ENCODE assay signal across 10 mouse cellular contexts in genomic region chr13:49320514-49320913, GRCm38 (mm10). TPM values are rescaled to one million over a fixed set of nuclear protein-coding genes. Genes with fewer than 3 reads are reported as not detected.
DNase-seq lines count a peak whose midpoint lies in the region; ATAC-seq and TF ChIP-seq lines count a peak whose summit lies in the region.
"Had no signal": no experiment of that assay in that cellular context is flagged by ENCODE, and none has a peak within 500 bp of the region (broad histone marks: within the 10 kb centered on the region; RNA-seq: fewer than 3 reads in every experiment).

No protein-coding gene starts in this region.

- no peaks in the 10 kb centered on the region; the same call in 1 of the 2 replicates for H3K4me1 ChIP-seq in lung, postnatal 0 days (ENCODE audit: insufficient read depth, low read depth, low read length)
- peaks cover 51% of the 10 kb centered on the region for H3K4me1 ChIP-seq in forebrain, embryonic 15.5 days
- peaks cover 9% of the 10 kb centered on the region; the same call in 1 of the 2 replicates for H3K4me1 ChIP-seq in limb, embryonic 11.5 days (ENCODE audit: control insufficient read depth, insufficient read depth, low read length)
- peaks cover 30% of the 10 kb centered on the region for H3K4me1 ChIP-seq in olfactory bulb, adult 2 months (ENCODE audit: control insufficient read depth, insufficient read depth, low read length)

- TF ChIP-seq POLR2A in olfactory bulb, adult 2 months (IDR thresholded peaks at IDR 0.05; ENCODE audit: insufficient read depth, low read depth, low read length) = no peak

- 56% methylated on average over 1 of the region's 1 CpGs for WGBS in lung, postnatal 0 days
- 71% methylated on average over 1 of the region's 1 CpGs for WGBS in forebrain, embryonic 15.5 days
- 84% methylated on average over 1 of the region's 1 CpGs for WGBS in limb, embryonic 11.5 days
- 53% methylated on average over 1 of the region's 1 CpGs for WGBS in olfactory bulb, adult 2 months

- no peaks in the 10 kb centered on the region for H3K36me3 ChIP-seq in lung, postnatal 0 days (ENCODE audit: insufficient read depth, low read length)
- H3K36me3 ChIP-seq in forebrain, embryonic 15.5 days = no peaks in the 10 kb centered on the region
- no peaks in the 10 kb centered on the region for H3K36me3 ChIP-seq in limb, embryonic 11.5 days (ENCODE audit: control insufficient read depth, insufficient read depth, low read length)
- H3K36me3 ChIP-seq: G1E had no signal

- no peaks in the 10 kb centered on the region for H3K9me3 ChIP-seq in lung, postnatal 0 days (ENCODE audit: low read length)
- no peaks in the 10 kb centered on the region for H3K9me3 ChIP-seq in forebrain, embryonic 15.5 days
- no peaks in the 10 kb centered on the region for H3K9me3 ChIP-seq in limb, embryonic 11.5 days (ENCODE audit: control insufficient read depth, low read length)
- H3K9me3 ChIP-seq: G1E had no signal

- no peak overlapping the region for H3K27ac ChIP-seq in lung, postnatal 0 days (ENCODE audit: low read length)
- H3K27ac ChIP-seq in forebrain, embryonic 15.5 days (replicated peaks) = peak overlapping the region; percentile 68
- H3K27ac ChIP-seq in limb, embryonic 11.5 days (replicated peaks; ENCODE audit: low read depth, low read length) = no peak overlapping the region
- peak overlapping the region; percentile 40; the same call in 1 of the 2 replicates for H3K27ac ChIP-seq in olfactory bulb, adult 2 months (ENCODE audit: insufficient read depth, low read depth, low read length)

- no peak for ATAC-seq in lung, postnatal 0 days
- peak; percentile 39 for ATAC-seq in forebrain, embryonic 15.5 days (replicated peaks)
- ATAC-seq in limb, embryonic 11.5 days (ENCODE audit: insufficient number of reproducible peaks, low FRiP score, low TSS enrichment, low read depth) = peak; percentile 26; the same call in 1 of the 2 replicates

- TF ChIP-seq CTCF in lung, postnatal 0 days (IDR thresholded peaks at IDR 0.05) = no peak
- TF ChIP-seq CTCF in olfactory bulb, adult 2 months (IDR thresholded peaks at IDR 0.05; ENCODE audit: insufficient read depth, low read depth, low read length) = no peak

- no peak for TF ChIP-seq EP300 in lung, postnatal 0 days (IDR thresholded peaks at IDR 0.05)

- H3K4me2 ChIP-seq in lung, postnatal 0 days (replicated peaks; ENCODE audit: low read depth, low read length) = peak overlapping the region; percentile 11; the same call in 1 of the 2 replicates
- peak overlapping the region; percentile 54 for H3K4me2 ChIP-seq in forebrain, embryonic 15.5 days (replicated peaks)
- H3K4me2 ChIP-seq in limb, embryonic 11.5 days (ENCODE audit: low read depth, severe bottlenecking) = peak overlapping the region; percentile 50

- no peak overlapping the region for H3K9ac ChIP-seq in lung, postnatal 0 days (replicated peaks; ENCODE audit: low read depth)
- peak overlapping the region; percentile 43; the same call in 1 of the 2 replicates for H3K9ac ChIP-seq in forebrain, embryonic 15.5 days (replicated peaks)
- H3K9ac ChIP-seq in limb, embryonic 11.5 days (ENCODE audit: low read length) = peak overlapping the region; percentile 55; the same call in 1 of the 2 replicates

- no peak overlapping the region for H3K4me3 ChIP-seq in lung, postnatal 0 days (ENCODE audit: low read depth, low read length)
- peak overlapping the region; percentile 42 for H3K4me3 ChIP-seq in forebrain, embryonic 15.5 days
- H3K4me3 ChIP-seq in limb, embryonic 11.5 days (ENCODE audit: low read depth, low read length) = peak overlapping the region; percentile 15; the same call in 1 of the 2 replicates
- H3K4me3 ChIP-seq in olfactory bulb, adult 2 months (ENCODE audit: insufficient read depth, low read depth, low read length) = no peak overlapping the region

- H3K27me3 ChIP-seq in lung, postnatal 0 days (replicated peaks; ENCODE audit: insufficient read depth, low read length) = no peaks in the 10 kb centered on the region
- H3K27me3 ChIP-seq in forebrain, embryonic 15.5 days = no peaks in the 10 kb centered on the region
- H3K27me3 ChIP-seq in limb, embryonic 11.5 days (ENCODE audit: control insufficient read depth, insufficient read depth, low read length) = no peaks in the 10 kb centered on the region

- DNase-seq in lung, postnatal 0 days (ENCODE audit: low spot score) = no peak
- DNase-seq in lung, postnatal 14 days = no peak
- DNase-seq in limb, embryonic 11.5 days (ENCODE audit: low spot score) = no peak
- DNase-seq in cerebellum, postnatal 10 days = no peak
- DNase-seq in urinary bladder, postnatal 4 days (ENCODE audit: low spot score in 2 of 2) = no peak
- DNase-seq: kidney, adult 9 months; liver had no signal

RNA-seq across cellular contexts. Expression of gene Fgd3, which starts 0.4 kb away (rescaled TPM):
- 0.37 and 0.56 TPM in 2 replicates for polyA plus RNA-seq in lung, postnatal 0 days (2015; fragmentation: Nextera tagmentation; extraction: Ambion mirVana)
- polyA plus RNA-seq in forebrain, embryonic 15.5 days (2015; fragmentation: Nextera tagmentation; extraction: Ambion mirVana) = 3.4 and 3.9 TPM in 2 replicates
- 0.37 and 0.92 TPM in 2 replicates for polyA plus RNA-seq in limb, embryonic 11.5 days (2014; fragmentation: Nextera tagmentation; extraction: Ambion mirVana)
- not detected in 2 replicates for polyA plus RNA-seq in olfactory bulb, adult 2 months (2012; ENCODE audit: insufficient read depth, insufficient read length, low replicate concordance, missing spikeins)

RNA-seq across cellular contexts. Expression of gene Bicd2, which starts 20.9 kb away (rescaled TPM):
- 32.5 and 40.2 TPM in 2 replicates for polyA plus RNA-seq in lung, postnatal 0 days (2015; fragmentation: Nextera tagmentation; extraction: Ambion mirVana)
- polyA plus RNA-seq in forebrain, embryonic 15.5 days (2015; fragmentation: Nextera tagmentation; extraction: Ambion mirVana) = 26.4 and 27.1 TPM in 2 replicates
- 25.8 and 29.2 TPM in 2 replicates for polyA plus RNA-seq in limb, embryonic 11.5 days (2014; fragmentation: Nextera tagmentation; extraction: Ambion mirVana)
- polyA plus RNA-seq in olfactory bulb, adult 2 months (2012; ENCODE audit: insufficient read depth, insufficient read length, low replicate concordance, missing spikeins) = 48.0 TPM in 1 of 2 replicates, not detected in the other

Comparison
In these comparisons a context has a peak if more than half of its experiments do, and no peak if none do; other contexts are left out.
1. H3K27ac ChIP-seq: peak in forebrain, embryonic 15.5 days (single experiment) and olfactory bulb, adult 2 months (single experiment); none in lung, postnatal 0 days (single experiment) and limb, embryonic 11.5 days (single experiment).
2. H3K4me3 ChIP-seq: peak in forebrain, embryonic 15.5 days (single experiment) and limb, embryonic 11.5 days (single experiment); none in lung, postnatal 0 days (single experiment) and olfactory bulb, adult 2 months (single experiment).
3. Peak in every context shown above with its lines, with median percentiles within 50 percentile points of each other: H3K4me2 ChIP-seq.